Mouse (Mus musculus): ENCODE results near the gene Tjp2.

Tjp2 gene

GRCm38 (mm10) chr19:24056880-24057279, 167.9 kb downstream of the Tjp2 start:
- DNase-seq (ENCODE audit: low spot score): no peak

DNA sequence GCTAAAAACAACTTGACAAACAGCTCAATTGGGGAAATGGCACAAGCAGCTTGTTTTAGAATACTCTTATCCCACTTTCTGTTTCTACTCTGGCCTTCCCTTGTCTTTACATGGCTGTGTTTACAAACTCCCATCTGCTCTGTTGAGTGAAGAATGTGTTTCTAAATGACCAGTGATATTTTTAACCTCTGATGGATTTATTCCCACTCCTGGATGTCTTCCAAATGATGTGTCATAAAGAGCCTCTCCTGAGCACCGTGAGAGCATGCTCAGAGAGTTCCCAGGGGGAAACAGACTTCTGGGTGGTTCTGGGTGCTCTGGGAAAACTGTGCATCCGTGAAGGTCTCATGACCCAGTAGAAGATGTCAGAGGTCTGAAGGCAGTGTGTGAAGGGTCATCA, 169.9 kb downstream of the Tjp2 start:
- DNase-seq (ENCODE audit: low spot score): no peak

- no peak for DNase-seq (ENCODE audit: low spot score)
Observed at GRCm38 (mm10) chr19:24054265-24054664, 170.6 kb downstream of the Tjp2 start.

- DNase-seq (ENCODE audit: low spot score): no peak
Observed at GRCm38 (mm10) chr19:24050514-24050913, 174.3 kb downstream of the Tjp2 start.

- no peak for DNase-seq (ENCODE audit: low spot score)
Observed at GRCm38 (mm10) chr19:24049329-24049728, 175.5 kb downstream of the Tjp2 start.

GRCm38 (mm10) chr19:24046395-24046993, 178.3 kb downstream of the Tjp2 start:
- no peak for DNase-seq (ENCODE audit: low spot score)

Data from embryo, embryonic 10.5 days (tissue).